Mouse (Mus musculus): ENCODE measurements around the gene Marveld2.

DNA sequence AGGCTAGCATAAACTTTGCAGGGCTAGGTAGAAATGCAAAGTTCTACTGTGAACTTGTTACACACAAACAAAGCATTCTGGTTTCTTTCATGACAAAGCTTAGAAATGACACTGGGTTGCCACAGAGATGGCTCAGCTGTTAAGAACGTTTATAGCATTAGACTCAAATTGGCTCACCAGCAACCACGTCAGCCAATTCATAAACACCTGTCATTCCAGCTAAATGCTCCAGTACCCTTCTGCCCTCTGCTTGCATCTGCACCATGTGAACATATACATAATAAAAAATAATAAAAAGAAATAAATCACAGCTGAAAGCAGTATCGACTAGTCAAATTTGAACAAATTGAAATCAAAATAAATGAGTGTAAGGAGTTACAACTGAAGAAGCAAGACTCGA is 5.5 kb upstream of the Marveld2 start:
- TF ChIP-seq CTCF (IDR thresholded peaks at IDR 0.05; ENCODE audit: borderline replicate concordance, control insufficient read depth, extremely low read depth, insufficient read depth, low read length, poor library complexity) (no peak), POLR2A (IDR thresholded peaks at IDR 0.05; ENCODE audit: control insufficient read depth, extremely low read depth, insufficient read depth, low read length, poor library complexity) (no peak)
